Mouse (Mus musculus) embryonic facial prominence, embryonic 11.5 days (tissue): ENCODE results near the gene Prkag3. TPM values are rescaled to one million over a fixed set of nuclear protein-coding genes. Genes with fewer than 3 reads are reported as not detected.

Experiments used
- ATAC-seq: fragments of 200-750 bp; cut with Nextera tagmentation; replicated peaks from 2 replicates; pipeline ENCODE4 v1.8.0; 2017; ENCODE audit warnings: low read depth; ENCODE audit not compliant: insufficient number of reproducible peaks, low FRiP score, low TSS enrichment
- DNase-seq: peaks from one replicate; pipeline ENCODE4 v3.0.0-alpha.2; 2015; ENCODE audit warnings: low spot score
- H3K27ac ChIP-seq: fragments of 300-500 bp; sonication (generic); replicated peaks from 2 replicates; pipeline ENCODE4 v1.5.1; 2014; ENCODE audit warnings: mild to moderate bottlenecking, low read depth, low read length, control low read depth
- H3K27me3 ChIP-seq: fragments of 300-500 bp; sonication (generic); 2 replicates; pipeline ENCODE4 v1.6.1; 2014; ENCODE audit warnings: mild to moderate bottlenecking, low read length, moderate library complexity, mixed read lengths; ENCODE audit not compliant: control insufficient read depth, insufficient read depth
- H3K36me3 ChIP-seq: fragments of 300-500 bp; sonication (generic); replicated peaks from 2 replicates; pipeline ENCODE4 v1.6.1; 2014; ENCODE audit warnings: low read depth, mild to moderate bottlenecking, low read length, moderate library complexity, mixed read lengths; ENCODE audit not compliant: control insufficient read depth, insufficient read depth
- H3K4me1 ChIP-seq: fragments of 300-500 bp; sonication (generic); 2 replicates; pipeline ENCODE4 v1.6.1; 2014; ENCODE audit warnings: low read length, mixed read lengths; ENCODE audit not compliant: control insufficient read depth, insufficient read depth
- H3K4me2 ChIP-seq: fragments of 300-500 bp; sonication (generic); 2 replicates; pipeline ENCODE4 v1.6.1; 2014; ENCODE audit warnings: low read depth, mild to moderate bottlenecking, control low read depth, low read length, moderate library complexity
- H3K4me3 ChIP-seq: fragments of 300-500 bp; sonication (generic); 2 replicates; pipeline ENCODE4 v1.5.1; 2014; ENCODE audit warnings: low read depth, low read length, control low read depth
- H3K9ac ChIP-seq: fragments of 300-500 bp; sonication (generic); replicated peaks from 2 replicates; pipeline ENCODE4 v1.6.1; 2014; ENCODE audit warnings: mild to moderate bottlenecking, control low read depth, low read length
- H3K9me3 ChIP-seq: fragments of 300-500 bp; sonication (generic); replicated peaks from 2 replicates; pipeline ENCODE4 v1.6.1; 2016; ENCODE audit warnings: mild to moderate bottlenecking, low read length, inconsistent platforms, mixed read lengths; ENCODE audit not compliant: control insufficient read depth
- WGBS: fragments of 180-500 bp; shearing (Covaris S2); extraction: QIAGEN DNeasy Blood & Tissue Kit; methylation state at CpG from one replicate; pipeline ENCODE4 v1.1.7; 2014; 5-methylcytosine and 5-hydroxymethylcytosine counted together
- polyA plus RNA-seq: library from polyadenylated mRNA; unstranded; fragments of >200 nt; fragmentation: Nextera tagmentation; extraction: Ambion mirVana; gene quantifications from 2 replicates; pipeline ENCODE4 v1.2.1, GENCODE M21; 2014

Prkag3 gene
- polyA plus RNA-seq, 1 experiment from 2014 or later = not detected

- DNase-seq (no peak), ATAC-seq (no peak)
- Histone ChIP-seq H3K27ac (no peak overlapping the region), H3K36me3 (no peaks in the 10 kb centered on the region), H3K4me2 (no peak overlapping the region), H3K4me1 (no peaks in the 10 kb centered on the region), H3K4me3 (no peak overlapping the region), H3K27me3 (no peaks in the 10 kb centered on the region), H3K9ac (no peak overlapping the region), H3K9me3 (no peaks in the 10 kb centered on the region)
- WGBS = 37% methylated on average over 6 of the region's 6 CpGs
Observed at GRCm38 (mm10) chr1:74709566-74709965, 39.5 kb downstream of the Prkag3 start.

- no peaks in the 10 kb centered on the region for H3K4me1 ChIP-seq
- no peak for DNase-seq
- H3K36me3 ChIP-seq = no peaks in the 10 kb centered on the region; the same call in 1 of the 2 replicates
- H3K27ac ChIP-seq = no peak overlapping the region
- no peak for ATAC-seq
- 84% methylated on average over 5 of the region's 5 CpGs for WGBS
- H3K4me2 ChIP-seq = no peak overlapping the region
- no peak overlapping the region for H3K4me3 ChIP-seq
- H3K9ac ChIP-seq = no peak overlapping the region
- no peaks in the 10 kb centered on the region for H3K27me3 ChIP-seq
- H3K9me3 ChIP-seq = no peaks in the 10 kb centered on the region
Observed at GRCm38 (mm10) chr1:74705016-74705415, 44.0 kb downstream of the Prkag3 start.

GRCm38 (mm10) chr1:74704156-74704555 is 44.9 kb downstream of the Prkag3 start:
- H3K4me1 ChIP-seq = no peaks in the 10 kb centered on the region
- H3K27me3 ChIP-seq = no peaks in the 10 kb centered on the region
- DNase-seq (no peak), ATAC-seq (no peak)
- H3K9ac ChIP-seq = no peak overlapping the region
- H3K4me2 ChIP-seq = no peak overlapping the region
- no peak overlapping the region for H3K4me3 ChIP-seq
- H3K9me3 ChIP-seq = no peaks in the 10 kb centered on the region
- no peak overlapping the region for H3K27ac ChIP-seq
- no peaks in the 10 kb centered on the region; the same call in 1 of the 2 replicates for H3K36me3 ChIP-seq
- WGBS = 81% methylated on average over 3 of the region's 3 CpGs

GRCm38 (mm10) chr1:74702142-74702553 is 46.9 kb downstream of the Prkag3 start:
- Histone ChIP-seq H3K9ac (no peak overlapping the region), H3K4me1 (no peaks in the 10 kb centered on the region), H3K4me3 (no peak overlapping the region), H3K4me2 (no peak overlapping the region), H3K36me3 (peaks cover 9% of the 10 kb centered on the region), H3K27me3 (no peaks in the 10 kb centered on the region), H3K27ac (no peak overlapping the region), H3K9me3 (no peaks in the 10 kb centered on the region)
- WGBS = 94% methylated on average over 6 of the region's 6 CpGs
- ATAC-seq = no peak
- no peak for DNase-seq

- Histone ChIP-seq H3K9me3 (no peaks in the 10 kb centered on the region), H3K4me2 (no peak overlapping the region), H3K36me3 (peaks cover 18% of the 10 kb centered on the region), H3K4me3 (no peak overlapping the region), H3K4me1 (no peaks in the 10 kb centered on the region), H3K9ac (no peak overlapping the region), H3K27ac (no peak overlapping the region), H3K27me3 (no peaks in the 10 kb centered on the region)
- DNase-seq = no peak
- 78% methylated on average over 1 of the region's 1 CpGs for WGBS
- ATAC-seq = no peak
Observed at GRCm38 (mm10) chr1:74698791-74699190, 50.2 kb downstream of the Prkag3 start.

GRCm38 (mm10) chr1:74698353-74698752 is 50.7 kb downstream of the Prkag3 start:
- 96% methylated on average over 1 of the region's 1 CpGs for WGBS
- H3K27me3 ChIP-seq = no peaks in the 10 kb centered on the region
- no peak overlapping the region for H3K4me2 ChIP-seq
- peaks cover 18% of the 10 kb centered on the region for H3K36me3 ChIP-seq
- no peak for DNase-seq
- H3K9ac ChIP-seq = no peak overlapping the region
- ATAC-seq = no peak
- H3K9me3 ChIP-seq = no peaks in the 10 kb centered on the region
- H3K4me3 ChIP-seq = no peak overlapping the region
- H3K27ac ChIP-seq = no peak overlapping the region
- H3K4me1 ChIP-seq = no peaks in the 10 kb centered on the region

- Histone ChIP-seq H3K9me3 (no peaks in the 10 kb centered on the region), H3K9ac (no peak overlapping the region), H3K27me3 (no peaks in the 10 kb centered on the region), H3K27ac (no peak overlapping the region), H3K4me3 (no peak overlapping the region), H3K4me2 (no peak overlapping the region), H3K4me1 (no peaks in the 10 kb centered on the region), H3K36me3 (peaks cover 18% of the 10 kb centered on the region)
- 96% methylated on average over 6 of the region's 6 CpGs for WGBS
- ATAC-seq = no peak
- no peak for DNase-seq
Observed at GRCm38 (mm10) chr1:74697416-74697815, 51.6 kb downstream of the Prkag3 start.

- H3K4me2 ChIP-seq = no peak overlapping the region
- no peaks in the 10 kb centered on the region for H3K27me3 ChIP-seq
- peaks cover 24% of the 10 kb centered on the region for H3K36me3 ChIP-seq
- ATAC-seq (no peak), DNase-seq (no peak)
- no peaks in the 10 kb centered on the region for H3K4me1 ChIP-seq
- no peak overlapping the region for H3K27ac ChIP-seq
- 93% methylated on average over 4 of the region's 4 CpGs for WGBS
- H3K9me3 ChIP-seq = no peaks in the 10 kb centered on the region
- no peak overlapping the region for H3K4me3 ChIP-seq
- no peak overlapping the region for H3K9ac ChIP-seq
Observed at GRCm38 (mm10) chr1:74695836-74696235, 53.2 kb downstream of the Prkag3 start.
